Mouse (Mus musculus) central nervous system, embryonic 14 days (tissue): ENCODE data around the gene BC051019. TPM values are rescaled to one million over a fixed set of nuclear protein-coding genes. Genes with fewer than 3 reads are reported as not detected.

Experiments used
- polyA plus RNA-seq: library from polyadenylated mRNA; depleted of rRNA; stranded (reverse); fragments of >200 nt; gene quantifications from 2 replicates; pipeline ENCODE4 v1.2.3, GENCODE M21; 2012; rRNA removed

The BC051019 gene
- polyA plus RNA-seq = 0.24 and 0.47 TPM in 2 replicates

DNA sequence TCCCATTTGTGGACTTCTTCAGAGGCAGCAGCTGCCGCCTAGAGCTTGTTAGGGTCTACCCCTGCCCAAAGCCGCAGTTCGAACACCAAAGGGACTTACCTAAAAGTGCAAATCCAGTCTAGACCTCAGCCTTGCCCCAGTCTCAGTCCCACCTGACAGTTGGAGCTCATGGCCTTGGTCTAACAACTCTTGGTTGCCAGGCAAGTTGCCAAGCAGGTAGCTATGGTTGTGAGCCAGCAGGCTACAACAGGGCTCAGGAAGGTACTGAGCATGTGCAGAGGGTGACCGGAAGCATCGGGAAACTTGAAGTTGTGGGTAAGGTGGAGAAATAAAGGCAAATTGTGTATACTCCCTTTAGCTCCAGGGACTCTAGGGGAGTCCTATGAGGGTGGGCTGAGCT, at the start of gene BC051019:
BC051019 (minus strand) TSS at position 154 of the 400 bp plus-strand sequence.

DNA sequence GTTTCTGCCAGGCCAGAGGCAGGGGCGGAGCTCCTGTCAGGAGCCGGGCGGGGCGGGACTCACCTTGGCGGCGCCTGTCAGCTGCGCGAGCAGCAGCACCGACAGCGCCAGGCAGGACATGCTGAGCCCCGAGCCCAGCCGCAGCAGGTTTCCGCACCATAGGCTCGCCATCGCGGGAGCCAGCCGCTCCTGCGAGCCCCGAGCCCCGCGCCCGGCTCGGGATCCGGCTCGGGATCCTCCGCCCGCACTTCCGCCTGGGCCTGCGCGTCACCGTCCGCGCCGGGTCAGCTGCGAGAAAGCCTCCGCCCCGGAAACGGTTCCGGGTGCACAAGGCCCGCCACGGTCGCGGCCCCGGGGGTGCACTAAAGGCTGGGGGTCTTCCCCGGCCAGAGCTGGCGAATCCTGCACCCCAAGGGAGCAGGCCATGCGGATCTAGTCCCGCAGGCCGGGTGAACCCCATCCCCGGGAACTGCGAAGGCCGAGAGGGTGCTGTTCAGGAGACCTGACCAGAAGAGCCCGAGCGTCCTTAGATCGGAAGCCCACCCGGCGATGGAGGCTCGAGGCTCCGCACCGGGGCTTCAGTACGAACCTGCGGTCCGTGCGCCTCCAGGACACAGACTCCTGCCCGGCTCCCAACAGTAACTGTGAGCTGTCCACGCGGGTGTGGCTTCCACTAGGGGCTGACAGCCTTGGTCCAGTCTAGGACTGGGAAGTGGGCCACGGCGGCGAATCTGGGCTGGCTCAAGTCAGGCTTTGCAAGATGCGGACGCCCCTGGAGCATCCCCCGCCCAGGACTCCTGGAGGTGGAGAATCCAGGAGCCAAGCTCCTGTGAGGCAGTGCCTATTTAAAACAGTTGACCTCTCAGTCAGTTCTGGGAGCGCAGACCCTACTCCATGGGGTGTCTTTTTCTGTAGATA, 28.6 kb upstream of the BC051019 start, which contains the start of gene Tmem9b:
Tmem9b (minus strand) TSS at position 868 of the 918 bp plus-strand sequence.

DNA sequence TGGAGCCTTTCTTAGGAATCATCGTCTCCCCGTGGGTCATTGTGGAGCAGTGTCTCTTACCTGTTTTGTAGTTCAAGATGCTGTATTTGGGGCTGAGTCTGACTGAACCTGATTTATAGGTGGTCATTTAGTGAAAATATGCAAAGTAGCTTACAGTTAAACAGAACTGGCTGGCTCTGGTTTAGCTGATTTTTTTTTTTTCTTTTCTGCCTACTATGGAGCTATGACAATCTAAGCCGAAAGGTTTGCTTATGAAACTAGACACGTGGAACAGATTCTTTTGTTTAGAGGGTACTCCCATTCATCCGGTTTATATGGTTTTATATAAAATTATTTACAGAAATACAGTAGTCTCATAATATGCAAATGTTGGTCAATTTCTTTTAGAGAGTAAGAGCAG, 8.0 kb upstream of the BC051019 start, which contains the start of gene Ascl3:
Ascl3 (minus strand) TSS at position 101 of the 400 bp plus-strand sequence.

DNA sequence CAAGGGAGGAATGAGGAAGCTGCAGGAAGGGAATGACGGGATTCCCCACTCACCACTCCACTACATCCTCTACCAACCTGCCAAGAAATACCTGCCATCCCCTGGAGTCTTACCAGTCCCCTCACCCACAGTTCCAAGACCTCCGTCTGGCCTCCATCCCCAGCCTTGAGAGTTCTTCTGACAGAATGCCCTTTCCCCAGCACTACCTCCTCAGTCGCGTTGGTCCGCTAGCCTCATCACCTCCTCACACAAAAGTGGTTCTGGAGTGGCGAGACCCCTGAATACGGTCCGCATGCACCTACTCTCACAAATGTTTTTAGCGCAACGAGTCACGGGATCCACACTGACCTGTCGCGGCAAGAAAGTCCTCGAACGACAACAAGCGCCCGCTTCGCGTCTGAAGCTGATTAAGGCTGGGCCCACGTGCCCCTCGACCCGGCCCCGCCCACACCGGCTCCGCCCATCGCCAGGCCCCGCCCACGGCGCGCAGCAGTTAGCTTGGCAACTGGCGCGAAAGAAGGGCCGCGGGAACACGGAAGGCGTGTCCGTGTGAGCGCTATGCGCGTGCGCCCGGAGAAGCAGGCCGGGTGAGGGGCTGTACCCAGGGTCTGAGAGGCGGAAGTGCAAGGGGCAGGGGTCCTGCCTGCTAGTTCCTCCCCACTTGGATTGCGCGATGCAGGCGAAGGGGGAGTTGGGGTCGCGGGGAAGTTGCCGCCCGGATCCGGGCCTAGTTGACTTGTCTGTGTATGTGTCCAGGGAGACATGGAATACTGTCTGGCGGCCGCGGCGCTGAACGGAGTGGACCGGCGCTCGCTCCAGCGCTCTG, 20.2 kb downstream of the BC051019 start, which contains the start of the genes St5 and Akip1:
St5 (minus strand) TSS at position 416 of the 826 bp plus-strand sequence.
Akip1 (plus strand) TSS at position 501 of the 826 bp plus-strand sequence.

Other genes with a start within 250 kb of the BC051019 start
- 0.84 and 1.1 TPM in 2 replicates for gene Trim66, start 215.7 kb downstream of the BC051019 start, polyA plus RNA-seq
- gene Rpl27a, start 204.7 kb downstream of the BC051019 start, polyA plus RNA-seq = 613 and 619 TPM in 2 replicates
- 19.5 and 30.9 TPM in 2 replicates for gene St5, start 20.2 kb downstream of the BC051019 start, polyA plus RNA-seq
- gene Akip1, start 20.2 kb downstream of the BC051019 start, polyA plus RNA-seq = 12.5 and 14.8 TPM in 2 replicates
- 0.09 and 0.19 TPM in 2 replicates for gene Ascl3, start 7.9 kb upstream of the BC051019 start, polyA plus RNA-seq
- 59.1 and 59.7 TPM in 2 replicates for gene Tmem9b, start 29.0 kb upstream of the BC051019 start, polyA plus RNA-seq
- 3.2 and 3.3 TPM in 2 replicates for gene Nrip3, start 58.2 kb upstream of the BC051019 start, polyA plus RNA-seq
- 0.58 and 1.4 TPM in 2 replicates for gene Scube2, start 141.8 kb upstream of the BC051019 start, polyA plus RNA-seq
- gene Dennd5a, start 236.6 kb upstream of the BC051019 start, polyA plus RNA-seq = 121 and 134 TPM in 2 replicates